Mouse (Mus musculus) G1E (cell line): Measurements from ENCODE around the gene Asxl2. TPM values are rescaled to one million over a fixed set of nuclear protein-coding genes. Genes with fewer than 3 reads are reported as not detected.

Source experiments
- ATAC-seq: 2 replicates; pipeline ENCODE4 v1.8.0; 2016; ENCODE audit warnings: mild to moderate bottlenecking; ENCODE audit not compliant: insufficient number of reproducible peaks, poor library complexity, low FRiP score, severe bottlenecking; ENCODE audit errors: extremely low read depth
- DNase-seq: peaks from one replicate; pipeline ENCODE4 v3.0.0; 2012; ENCODE audit warnings: low spot score
- H3K27me3 ChIP-seq: 2 replicates; pipeline ENCODE4 v1.6.1; 2012; ENCODE audit warnings: mild to moderate bottlenecking, low read length, inconsistent platforms; ENCODE audit not compliant: insufficient read depth
- H3K36me3 ChIP-seq: replicated peaks from 2 replicates; pipeline ENCODE3; 2012; ENCODE audit warnings: mild to moderate bottlenecking, inconsistent platforms
- H3K4me1 ChIP-seq: 2 replicates; pipeline ENCODE4 v1.6.1; 2012; ENCODE audit warnings: low read depth, low read length, inconsistent platforms, mixed read lengths; ENCODE audit not compliant: insufficient read depth
- H3K4me3 ChIP-seq: 2 replicates; pipeline ENCODE4 v1.5.1; 2012; ENCODE audit warnings: low read depth, mild to moderate bottlenecking, inconsistent platforms, low read length, moderate library complexity, mixed read lengths
- H3K9me3 ChIP-seq: replicated peaks from 2 replicates; pipeline ENCODE4 v1.6.1; 2012; ENCODE audit warnings: inconsistent platforms
- CTCF ChIP-seq: IDR thresholded peaks from 2 replicates; pipeline ENCODE4 v1.5.1; 2012; ENCODE audit warnings: low read depth, low read length, inconsistent platforms, mixed read lengths
- GATA1 ChIP-seq: IDR thresholded peaks from 2 replicates; pipeline ENCODE4 v1.6.1; 2012; ENCODE audit warnings: borderline replicate concordance, low read length, inconsistent platforms, mixed read lengths
- GATA2 ChIP-seq: IDR thresholded peaks from 2 replicates; pipeline ENCODE4 v1.6.1; 2012; ENCODE audit warnings: low read depth, low read length, inconsistent platforms, borderline replicate concordance
- POLR2AphosphoS5 ChIP-seq: IDR thresholded peaks from 2 replicates; pipeline ENCODE4 v1.6.1; 2012; ENCODE audit warnings: low read depth, low read length, inconsistent platforms; ENCODE audit not compliant: insufficient replicate concordance
- TAL1 ChIP-seq: conservative IDR thresholded peaks from 2 replicates; pipeline ENCODE4 v1.6.1; 2012; ENCODE audit warnings: low read depth, low read length, inconsistent platforms, mixed read lengths
- polyA plus RNA-seq: library from polyadenylated mRNA; stranded (reverse); fragments of >175 nt; gene quantifications from 2 replicates; pipeline ENCODE4 v1.2.3, GENCODE M21; 2012
- total RNA-seq, 2 experiments: library from RNA; stranded (forward) in 1 of 2; stranded (reverse) in 1 of 2; fragments of 200-1000 nt in 1 of 2; fragments of >200 nt in 1 of 2; fragmentation: Nextera tagmentation in 1 of 2; gene quantifications; 2 replicates each; pipeline ENCODE4 v1.2.3; 2014 to 2017

Gene Asxl2
- total and polyA plus RNA-seq, 3 experiments, result 10.6 to 91.9 (median 47.5) TPM

DNA sequence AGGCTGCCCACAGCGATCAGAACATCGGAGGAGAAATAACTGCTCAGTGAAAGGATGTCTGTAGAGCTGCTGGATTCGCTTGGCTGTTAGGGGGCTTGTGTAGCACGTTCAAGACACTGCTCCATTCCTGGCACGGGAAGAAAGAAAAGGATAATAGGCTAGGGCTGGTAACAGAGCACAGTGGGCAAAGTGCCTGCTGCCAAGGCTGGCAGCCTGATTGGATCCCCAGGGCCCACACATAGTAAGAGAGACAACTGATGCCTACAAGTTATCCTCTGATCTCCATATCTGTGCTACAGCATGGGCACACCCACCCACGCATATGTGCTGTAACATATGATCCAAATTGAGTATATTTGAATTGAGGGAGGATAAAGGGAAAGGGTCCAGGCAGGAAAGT, 20.1 kb upstream of the Asxl2 start:
- Histone ChIP-seq H3K27me3 (no peaks in the 10 kb centered on the region), H3K4me3 (no peak overlapping the region), H3K4me1 (no peaks in the 10 kb centered on the region), H3K36me3 (peaks cover 69% of the 10 kb centered on the region), H3K9me3 (no peaks in the 10 kb centered on the region)
- TF ChIP-seq TAL1, result no peak
- no peak for TF ChIP-seq GATA1
- TF ChIP-seq GATA2, result no peak
- TF ChIP-seq POLR2AphosphoS5, result no peak
- no peak for TF ChIP-seq CTCF
- no peak for ATAC-seq
- no peak for DNase-seq

GRCm38 (mm10) chr12:3414956-3415355, 11.7 kb upstream of the Asxl2 start:
- H3K27me3 ChIP-seq, result no peaks in the 10 kb centered on the region
- ATAC-seq (no peak), DNase-seq (no peak)
- peaks cover 76% of the 10 kb centered on the region for H3K36me3 ChIP-seq
- peaks cover 4% of the 10 kb centered on the region; the same call in 1 of the 2 replicates for H3K4me1 ChIP-seq
- H3K4me3 ChIP-seq, result no peak overlapping the region
- 0 out of 2 replicates have a peak, but pooled peaks cover 3% of the 10 kb centered on the region for H3K9me3 ChIP-seq
- TF ChIP-seq GATA2 (no peak), CTCF (no peak), TAL1 (no peak), POLR2AphosphoS5 (no peak), GATA1 (no peak)

DNA sequence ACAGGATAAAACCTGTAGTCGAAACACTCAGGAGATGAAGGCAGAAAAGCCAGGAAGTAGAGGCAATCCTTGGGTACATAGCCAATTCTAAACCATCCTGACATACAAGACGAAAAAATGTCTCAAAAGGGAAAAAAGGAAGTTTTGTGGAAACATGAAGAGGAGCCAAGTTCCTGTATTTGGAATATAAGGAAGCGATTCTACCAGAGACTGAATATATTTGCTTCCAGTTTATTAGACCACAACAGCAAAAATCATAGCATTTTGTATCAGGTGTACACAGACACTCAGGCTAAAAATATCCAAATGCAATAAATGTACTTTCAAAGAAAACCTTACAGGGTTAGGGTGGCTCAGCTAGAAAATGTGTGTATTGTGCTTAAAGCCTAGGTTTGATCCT, 7.9 kb upstream of the Asxl2 start:
- H3K4me1 ChIP-seq, result peaks cover 16% of the 10 kb centered on the region; the same call in 1 of the 2 replicates
- TF ChIP-seq GATA2 (no peak), TAL1 (no peak), POLR2AphosphoS5 (no peak), GATA1 (no peak), CTCF (no peak)
- H3K36me3 ChIP-seq, result peaks cover 78% of the 10 kb centered on the region

GRCm38 (mm10) chr12:3420519-3420918, 6.1 kb upstream of the Asxl2 start:
- H3K4me1 ChIP-seq, result peaks cover 30% of the 10 kb centered on the region

More for the DNA sequence above, 7.9 kb upstream of the Asxl2 start:
- no peak for ATAC-seq
- DNase-seq, result no peak
- no peak overlapping the region for H3K4me3 ChIP-seq
- H3K27me3 ChIP-seq, result no peaks in the 10 kb centered on the region
- H3K9me3 ChIP-seq, result 0 out of 2 replicates have a peak, but pooled peaks cover 3% of the 10 kb centered on the region

GRCm38 (mm10) chr12:3422786-3423185, 3.9 kb upstream of the Asxl2 start:
- Histone ChIP-seq H3K4me3 (no peak overlapping the region), H3K27me3 (no peaks in the 10 kb centered on the region), H3K9me3 (no peaks in the 10 kb centered on the region), H3K36me3 (peaks cover 52% of the 10 kb centered on the region), H3K4me1 (peaks cover 31% of the 10 kb centered on the region)
- TF ChIP-seq GATA1 (no peak), GATA2 (no peak), CTCF (no peak), POLR2AphosphoS5 (no peak), TAL1 (no peak)
- ATAC-seq (no peak), DNase-seq (no peak)

More at GRCm38 (mm10) chr12:3420519-3420918, 6.1 kb upstream of the Asxl2 start:
- Histone ChIP-seq H3K36me3 (peaks cover 68% of the 10 kb centered on the region), H3K9me3 (no peaks in the 10 kb centered on the region), H3K4me3 (no peak overlapping the region), H3K27me3 (no peaks in the 10 kb centered on the region)
- no peak for TF ChIP-seq POLR2AphosphoS5
- no peak for TF ChIP-seq GATA2
- no peak for TF ChIP-seq CTCF
- no peak for TF ChIP-seq TAL1
- TF ChIP-seq GATA1, result no peak
- DNase-seq (no peak), ATAC-seq (no peak)

GRCm38 (mm10) chr12:3424179-3424578, 2.5 kb upstream of the Asxl2 start:
- peaks cover 33% of the 10 kb centered on the region for H3K4me1 ChIP-seq
- TF ChIP-seq CTCF (no peak), TAL1 (no peak)
- peak overlapping the region; percentile 92; the same call in 1 of the 2 replicates for H3K4me3 ChIP-seq

More at GRCm38 (mm10) chr12:3424179-3424578, 2.5 kb upstream of the Asxl2 start:
- ATAC-seq (no peak), DNase-seq (no peak)
- Histone ChIP-seq H3K27me3 (no peaks in the 10 kb centered on the region), H3K9me3 (no peaks in the 10 kb centered on the region), H3K36me3 (peaks cover 38% of the 10 kb centered on the region)
